Mouse (Mus musculus) kidney, embryonic 14.5 days (tissue): ENCODE measurements around the gene Gm17662. TPM values are rescaled to one million over a fixed set of nuclear protein-coding genes. Genes with fewer than 3 reads are reported as not detected.

Experiments used
- ATAC-seq: fragments of 200-750 bp; cut with Nextera tagmentation; 2 replicates; pipeline ENCODE4 v1.8.0; 2017; ENCODE audit warnings: moderate number of reproducible peaks, mild to moderate bottlenecking, moderate TSS enrichment, moderate library complexity; ENCODE audit not compliant: low FRiP score, low TSS enrichment
- H3K27ac ChIP-seq: fragments of 300-500 bp; sonication (generic); 2 replicates; pipeline ENCODE4 v1.5.1; 2014; ENCODE audit warnings: low read depth, mild to moderate bottlenecking, low read length, moderate library complexity, mixed read lengths
- H3K27me3 ChIP-seq: fragments of 300-500 bp; sonication (generic); 2 replicates; pipeline ENCODE4 v1.6.1; 2014; ENCODE audit warnings: mild to moderate bottlenecking, low read length; ENCODE audit not compliant: control insufficient read depth, insufficient read depth
- H3K36me3 ChIP-seq: fragments of 300-500 bp; sonication (generic); 2 replicates; pipeline ENCODE4 v1.6.1; 2014; ENCODE audit warnings: low read length, mixed read lengths; ENCODE audit not compliant: control insufficient read depth, insufficient read depth
- H3K4me1 ChIP-seq: fragments of 300-500 bp; sonication (generic); 2 replicates; pipeline ENCODE4 v1.6.1; 2014; ENCODE audit warnings: low read length, mixed read lengths; ENCODE audit not compliant: control insufficient read depth, insufficient read depth
- H3K4me2 ChIP-seq: fragments of 300-500 bp; sonication (generic); replicated peaks from 2 replicates; pipeline ENCODE4 v1.6.1; 2014; ENCODE audit warnings: low read depth, mild to moderate bottlenecking, low read length
- H3K4me3 ChIP-seq: fragments of 300-500 bp; sonication (generic); 2 replicates; pipeline ENCODE4 v1.5.1; 2014; ENCODE audit warnings: mild to moderate bottlenecking, low read length
- H3K9ac ChIP-seq: fragments of 300-500 bp; sonication (generic); 2 replicates; pipeline ENCODE4 v1.6.1; 2014; ENCODE audit warnings: low read depth, mild to moderate bottlenecking, low read length, moderate library complexity
- H3K9me3 ChIP-seq: fragments of 300-500 bp; sonication (generic); 2 replicates; pipeline ENCODE4 v1.6.1; 2016; ENCODE audit warnings: low read length; ENCODE audit not compliant: control insufficient read depth
- WGBS: fragments of 180-500 bp; shearing (Covaris S2); extraction: QIAGEN DNeasy Blood & Tissue Kit; methylation state at CpG from one replicate; pipeline ENCODE4 v1.1.7; 2014; 5-methylcytosine and 5-hydroxymethylcytosine counted together
- polyA plus RNA-seq: library from polyadenylated mRNA; unstranded; fragments of >200 nt; fragmentation: Nextera tagmentation; extraction: Ambion mirVana; gene quantifications from 2 replicates; pipeline ENCODE4 v1.2.1, GENCODE M21; 2014

The Gm17662 gene
- polyA plus RNA-seq, result not detected in 2 replicates

DNA sequence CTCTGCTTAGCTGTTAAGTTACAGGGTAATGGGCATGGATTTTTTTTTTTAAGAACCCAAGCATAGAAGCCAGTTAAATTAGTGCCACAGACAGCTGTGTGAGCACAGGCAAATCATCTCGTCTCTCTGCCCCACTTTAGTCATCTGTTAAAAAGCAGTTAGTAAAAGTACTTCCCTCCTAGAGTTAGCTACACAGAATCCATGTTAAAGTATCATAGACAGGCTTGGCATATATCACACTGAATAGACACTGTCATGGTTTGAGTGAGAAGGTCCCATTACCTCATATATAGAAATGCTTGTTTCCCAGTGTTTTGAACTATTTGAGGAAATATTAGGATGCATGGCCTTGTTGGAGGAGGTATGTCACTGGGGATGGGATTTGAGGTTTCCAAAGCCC is at the start of gene Gm17662:
TSS of gene Gm17662 (plus strand) at position 301 of the 400 bp plus-strand sequence.
- H3K4me1 ChIP-seq, result no peaks in the 10 kb centered on the region
- H3K9ac ChIP-seq, result no peak within 1 kb of the TSS
- no peak within 1 kb of the TSS for H3K4me3 ChIP-seq
- H3K27ac ChIP-seq, result no peak within 1 kb of the TSS
- no peak for ATAC-seq
- WGBS, result 62% methylated on average over 1 of the region's 1 CpGs
- no peaks in the 10 kb centered on the region for H3K27me3 ChIP-seq
- no peaks in the 10 kb centered on the region for H3K36me3 ChIP-seq
- H3K9me3 ChIP-seq, result no peaks in the 10 kb centered on the region
- no peak within 1 kb of the TSS for H3K4me2 ChIP-seq

DNA sequence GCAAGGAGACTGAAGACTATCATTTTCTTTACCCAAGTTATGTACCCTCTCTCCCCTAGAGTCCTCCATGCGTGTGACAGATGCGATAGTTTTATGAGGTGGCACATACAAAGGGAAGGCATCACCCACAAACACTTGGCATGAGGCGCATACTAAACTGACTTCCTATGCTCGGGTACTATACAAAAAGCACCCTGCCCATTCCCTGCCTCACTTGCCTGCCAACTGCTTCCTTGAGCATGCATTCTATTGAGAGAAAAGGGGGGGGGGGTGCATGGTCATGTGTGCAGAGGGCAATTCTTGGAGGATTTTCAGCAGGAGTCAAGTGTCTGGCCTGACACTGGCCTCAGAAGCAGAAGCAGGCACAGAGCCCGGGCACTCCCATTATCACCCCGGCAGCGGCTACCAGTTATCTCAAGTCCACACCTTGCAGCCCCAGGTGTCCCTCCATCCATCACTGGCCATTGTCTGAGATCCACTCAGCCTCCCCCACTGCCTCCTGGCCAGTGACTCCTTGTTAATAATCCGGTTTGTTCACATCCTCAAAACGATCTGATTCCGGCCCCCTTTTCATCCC is 46.3 kb upstream of the Gm17662 start:
- H3K4me1 ChIP-seq, result no peaks in the 10 kb centered on the region
- ATAC-seq, result no peak
- H3K36me3 ChIP-seq, result no peaks in the 10 kb centered on the region
- no peaks in the 10 kb centered on the region for H3K27me3 ChIP-seq
- H3K27ac ChIP-seq, result no peak overlapping the region
- H3K9ac ChIP-seq, result no peak overlapping the region
- H3K4me3 ChIP-seq, result no peak overlapping the region
- no peak overlapping the region for H3K4me2 ChIP-seq
- no peaks in the 10 kb centered on the region for H3K9me3 ChIP-seq
- 71% methylated on average over 10 of the region's 10 CpGs for WGBS

DNA sequence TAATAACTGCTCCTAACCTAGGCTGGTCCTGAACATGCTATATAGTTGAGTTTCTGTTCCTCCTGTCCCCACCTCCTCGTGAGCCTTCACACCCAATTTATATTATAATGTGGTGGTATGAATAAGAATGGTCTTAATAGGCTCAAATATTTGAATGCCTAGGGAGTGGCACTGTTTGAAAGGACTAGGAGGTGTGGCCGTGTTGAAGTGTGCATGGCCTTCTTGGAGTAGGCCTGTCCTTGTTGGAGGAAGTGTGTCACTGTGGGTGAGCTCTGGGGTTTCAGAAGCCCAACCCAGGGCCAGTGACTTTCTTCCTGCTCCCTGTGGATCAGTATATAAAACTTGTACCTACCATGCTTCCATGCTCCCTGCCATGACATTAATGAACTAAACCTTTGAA is 43.5 kb upstream of the Gm17662 start:
- H3K4me1 ChIP-seq, result no peaks in the 10 kb centered on the region
- ATAC-seq, result no peak
- H3K9ac ChIP-seq, result no peak overlapping the region
- no peak overlapping the region for H3K4me3 ChIP-seq
- no peak overlapping the region for H3K27ac ChIP-seq
- no peak overlapping the region for H3K4me2 ChIP-seq
- 87% methylated on average over 2 of the region's 2 CpGs for WGBS
- H3K36me3 ChIP-seq, result no peaks in the 10 kb centered on the region
- no peaks in the 10 kb centered on the region for H3K9me3 ChIP-seq
- no peaks in the 10 kb centered on the region for H3K27me3 ChIP-seq

DNA sequence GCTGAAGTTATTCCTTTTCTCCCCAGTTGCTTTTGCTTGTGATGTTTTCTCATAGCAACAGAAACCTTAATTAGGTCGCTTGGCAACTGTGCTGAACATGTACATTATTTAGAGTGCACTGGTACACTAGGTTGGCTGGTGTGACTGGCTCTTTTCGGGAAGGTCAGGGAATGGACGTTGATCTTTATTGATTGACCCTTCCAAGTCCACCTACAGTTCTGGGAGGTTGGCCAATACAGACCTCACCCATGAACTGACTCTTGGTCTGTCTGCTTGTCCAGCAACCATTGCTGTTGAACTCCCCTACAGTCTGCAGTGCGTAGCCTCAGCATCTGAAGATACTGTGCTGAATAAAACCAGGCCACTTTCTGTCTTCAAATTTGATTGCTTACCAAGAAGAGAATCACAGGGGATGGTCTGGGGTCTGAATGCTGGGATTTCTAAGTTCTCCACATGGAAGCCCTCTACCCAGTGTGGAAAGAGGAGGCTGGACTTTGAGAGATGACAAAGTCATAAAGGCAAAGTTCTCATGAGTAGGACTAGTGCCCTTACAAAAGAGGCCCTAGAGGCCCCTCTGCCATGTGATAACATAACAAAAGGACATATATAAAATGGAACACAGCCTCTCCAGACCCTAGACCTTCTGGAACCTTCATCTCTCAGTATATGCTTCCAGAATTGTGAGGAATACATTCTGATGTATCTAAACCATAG is 40.5 kb upstream of the Gm17662 start:
- Histone ChIP-seq H3K27ac (no peak overlapping the region), H3K36me3 (no peaks in the 10 kb centered on the region), H3K9ac (no peak overlapping the region), H3K9me3 (no peaks in the 10 kb centered on the region), H3K4me3 (no peak overlapping the region), H3K4me1 (no peaks in the 10 kb centered on the region), H3K27me3 (no peaks in the 10 kb centered on the region), H3K4me2 (no peak overlapping the region)
- WGBS, result 84% methylated on average over 4 of the region's 4 CpGs
- no peak for ATAC-seq

DNA sequence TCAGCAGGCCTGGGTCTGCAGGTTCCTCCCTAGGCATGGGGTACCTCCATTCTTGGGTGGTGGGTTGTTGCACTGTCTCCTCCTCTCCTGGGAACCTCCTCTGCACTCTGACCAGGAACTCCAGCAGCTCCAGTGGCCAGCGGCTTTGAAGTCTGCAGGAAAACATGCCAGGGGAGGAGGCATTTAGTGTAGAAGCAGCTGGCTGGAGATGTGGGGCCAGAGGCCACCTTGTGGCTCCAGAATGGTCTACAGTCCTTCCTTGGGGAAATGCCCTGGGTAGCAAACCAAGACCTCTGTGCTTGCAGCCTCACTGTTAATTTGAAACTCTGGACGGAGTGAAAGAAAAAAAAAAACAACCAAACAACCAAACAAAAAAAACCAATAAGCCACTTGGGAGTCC is 39.6 kb upstream of the Gm17662 start:
- no peak overlapping the region for H3K4me2 ChIP-seq
- WGBS, result 26% methylated on average over 2 of the region's 2 CpGs
- H3K9ac ChIP-seq, result no peak overlapping the region
- H3K36me3 ChIP-seq, result no peaks in the 10 kb centered on the region
- H3K4me3 ChIP-seq, result no peak overlapping the region
- no peak overlapping the region for H3K27ac ChIP-seq
- no peak for ATAC-seq
- H3K27me3 ChIP-seq, result no peaks in the 10 kb centered on the region
- no peaks in the 10 kb centered on the region for H3K9me3 ChIP-seq
- H3K4me1 ChIP-seq, result no peaks in the 10 kb centered on the region

DNA sequence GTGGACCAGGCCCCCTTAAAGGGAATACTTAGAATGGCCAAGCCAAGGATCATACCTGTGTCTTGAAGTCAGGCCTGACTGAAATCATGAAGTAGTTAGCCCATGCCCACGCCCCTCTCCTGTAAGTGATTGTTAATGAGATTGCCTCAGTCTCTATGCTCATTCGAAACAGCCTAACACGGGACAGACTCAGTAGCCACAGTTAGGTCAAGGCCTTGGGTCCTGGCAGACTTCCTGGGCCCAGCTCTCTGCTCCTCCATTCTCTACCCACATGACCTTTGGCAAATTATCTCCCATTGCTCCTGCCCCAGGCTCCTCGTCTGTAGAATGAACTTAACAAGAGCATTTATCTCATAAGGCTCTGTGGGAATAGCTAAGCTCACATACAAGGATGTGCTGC is 38.1 kb upstream of the Gm17662 start:
- no peaks in the 10 kb centered on the region for H3K9me3 ChIP-seq
- no peak overlapping the region for H3K4me3 ChIP-seq
- no peak overlapping the region for H3K4me2 ChIP-seq
- no peaks in the 10 kb centered on the region for H3K4me1 ChIP-seq
- 74% methylated on average over 4 of the region's 4 CpGs for WGBS
- H3K9ac ChIP-seq, result no peak overlapping the region
- no peaks in the 10 kb centered on the region for H3K36me3 ChIP-seq
- no peak for ATAC-seq
- no peak overlapping the region for H3K27ac ChIP-seq
- H3K27me3 ChIP-seq, result no peaks in the 10 kb centered on the region

DNA sequence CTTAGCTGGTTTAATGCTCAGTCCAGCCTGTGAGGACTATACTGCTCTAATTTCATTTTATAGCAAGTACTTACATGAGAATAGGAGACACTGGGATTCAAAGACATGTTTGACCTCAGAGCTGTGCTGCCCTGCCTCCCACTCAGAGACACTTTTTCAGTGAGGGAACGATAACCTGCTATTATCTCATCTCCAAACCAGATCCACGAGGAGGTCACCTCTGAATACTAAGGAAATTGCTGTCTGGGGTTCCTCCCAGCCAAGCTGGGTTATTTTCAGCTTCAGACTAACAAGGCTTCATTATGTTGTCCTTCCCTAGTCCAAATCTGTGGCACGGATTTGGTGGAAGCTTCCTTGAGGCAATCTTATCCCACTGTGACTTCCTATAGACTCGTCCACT is 37.2 kb upstream of the Gm17662 start:
- Histone ChIP-seq H3K27ac (no peak overlapping the region), H3K9me3 (no peaks in the 10 kb centered on the region), H3K9ac (no peak overlapping the region), H3K4me1 (no peaks in the 10 kb centered on the region), H3K36me3 (no peaks in the 10 kb centered on the region), H3K4me2 (no peak overlapping the region), H3K4me3 (no peak overlapping the region), H3K27me3 (no peaks in the 10 kb centered on the region)
- 58% methylated on average over 4 of the region's 4 CpGs for WGBS
- ATAC-seq, result no peak

DNA sequence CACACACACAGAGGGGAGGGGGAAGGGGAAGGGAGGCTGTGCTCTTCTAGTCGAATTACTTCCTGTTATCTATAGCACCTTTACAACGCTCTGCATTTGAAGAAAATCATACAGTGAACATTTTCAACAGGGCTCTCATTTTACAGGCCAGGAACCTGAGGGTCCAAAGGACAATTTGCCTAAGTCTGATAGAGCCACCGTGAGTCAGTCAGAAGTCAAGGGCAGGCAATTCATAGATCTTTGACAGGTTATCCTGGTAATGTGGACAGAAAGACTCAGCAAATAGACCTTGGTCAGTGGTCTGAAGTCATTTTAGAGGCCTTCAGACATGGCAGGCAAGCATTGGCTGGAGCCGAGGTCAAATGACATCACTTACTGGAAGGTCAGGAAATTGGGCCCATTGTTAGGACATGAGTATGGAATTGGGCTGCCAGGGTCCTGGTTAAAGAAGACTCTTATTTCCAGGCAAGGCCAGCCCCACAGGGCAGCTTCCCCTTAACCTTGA is 33.5 kb upstream of the Gm17662 start:
- no peaks in the 10 kb centered on the region for H3K9me3 ChIP-seq
- H3K4me2 ChIP-seq, result no peak overlapping the region
- H3K4me3 ChIP-seq, result no peak overlapping the region
- H3K27me3 ChIP-seq, result no peaks in the 10 kb centered on the region
- H3K4me1 ChIP-seq, result no peaks in the 10 kb centered on the region
- 76% methylated on average over 4 of the region's 4 CpGs for WGBS
- H3K36me3 ChIP-seq, result no peaks in the 10 kb centered on the region
- no peak overlapping the region for H3K9ac ChIP-seq
- H3K27ac ChIP-seq, result no peak overlapping the region
- ATAC-seq, result no peak

DNA sequence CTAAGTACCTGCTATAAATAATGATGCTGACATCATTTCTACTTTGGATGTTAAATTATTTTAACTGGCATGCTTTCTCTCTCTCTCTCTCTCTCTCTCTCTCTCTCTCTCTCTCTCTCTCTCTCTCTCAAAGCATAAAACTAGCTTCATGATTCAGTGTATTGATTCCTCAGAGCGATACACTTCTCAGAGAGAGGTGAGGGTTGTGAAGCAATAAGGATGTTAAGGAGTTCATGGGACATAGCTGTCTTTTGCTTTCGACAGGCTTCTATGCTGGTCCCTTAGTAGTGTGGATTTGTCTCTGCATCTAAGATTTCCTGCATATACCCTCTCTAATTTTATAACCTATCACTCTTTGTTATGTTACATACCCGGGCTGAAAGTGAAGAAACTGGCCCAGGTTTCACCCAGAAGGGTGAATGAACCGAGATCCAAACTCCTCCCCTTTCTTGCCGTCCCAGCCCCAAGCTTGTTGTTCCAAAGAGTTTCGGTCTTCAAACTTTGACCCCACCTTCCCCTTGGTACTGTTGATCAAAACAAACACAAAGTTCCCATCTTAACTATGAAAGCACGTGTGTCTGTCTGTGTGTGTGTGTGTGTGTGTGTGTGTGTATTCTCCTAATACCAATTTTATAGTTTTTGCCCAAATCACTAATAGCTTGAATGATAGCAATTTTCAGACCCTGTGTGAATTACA is 32.6 kb upstream of the Gm17662 start:
- H3K4me3 ChIP-seq, result no peak overlapping the region
- no peaks in the 10 kb centered on the region for H3K9me3 ChIP-seq
- ATAC-seq, result no peak
- no peak overlapping the region for H3K27ac ChIP-seq
- H3K4me1 ChIP-seq, result no peaks in the 10 kb centered on the region
- no peak overlapping the region for H3K4me2 ChIP-seq
- no peaks in the 10 kb centered on the region for H3K27me3 ChIP-seq
- no peaks in the 10 kb centered on the region for H3K36me3 ChIP-seq
- no peak overlapping the region for H3K9ac ChIP-seq
- WGBS, result 56% methylated on average over 7 of the region's 7 CpGs
